Mouse (Mus musculus): ENCODE results near the gene Oip5. TPM values are rescaled to one million over a fixed set of nuclear protein-coding genes. Genes with fewer than 3 reads are reported as not detected.

The Oip5 gene
- polyA plus RNA-seq (2012; rRNA removed), result 3.2 and 5.0 TPM in 2 replicates

DNA sequence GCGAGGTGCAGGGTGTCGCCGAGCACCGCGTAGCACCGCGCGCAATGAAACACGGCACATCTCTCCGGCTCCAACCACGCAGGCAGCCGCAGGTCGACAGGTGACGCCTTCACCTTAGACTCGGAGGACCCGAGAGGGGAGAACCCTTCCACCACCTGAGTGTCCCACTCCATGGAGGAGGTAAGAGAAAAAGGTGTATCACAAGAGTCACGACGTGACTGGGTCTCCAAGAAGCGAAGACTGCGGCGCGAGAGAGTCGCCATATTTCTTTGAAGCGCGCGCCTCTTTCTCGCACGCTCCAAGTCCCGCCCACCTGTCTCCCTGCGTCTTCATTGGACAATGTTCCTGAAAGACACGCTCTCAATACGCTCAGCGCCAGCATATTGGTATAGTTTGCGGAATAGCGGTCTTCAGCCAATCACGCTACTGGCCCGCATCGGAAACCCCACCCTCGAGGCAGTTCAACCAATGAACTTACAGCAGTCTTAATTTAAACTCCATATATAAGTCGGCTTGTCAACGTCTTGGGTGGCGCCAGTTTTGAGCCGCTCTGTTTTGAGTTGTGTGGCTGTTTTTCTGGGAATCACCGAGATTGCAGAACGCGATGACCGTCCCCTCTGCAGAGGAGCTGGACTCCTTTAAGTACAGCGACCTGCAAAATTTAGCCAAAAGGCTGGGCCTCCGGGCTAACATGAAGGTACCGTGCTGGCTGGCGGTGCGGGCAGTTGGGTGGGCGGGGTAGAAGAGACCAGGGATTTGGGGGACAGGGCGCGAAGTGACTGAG lies at the start of gene Oip5, which contains the start of gene Nusap1:
Gene Oip5 (minus strand): TSS at position 271 of the 784 bp plus-strand sequence.
Gene Nusap1 (plus strand): TSS at position 100 of the 784 bp plus-strand sequence.

GRCm38 (mm10) chr2:119662220-119663182 lies 44.2 kb upstream of the Oip5 start, which contains the start of gene Ndufaf1:
Ndufaf1 (minus strand) TSS chr2:119662827.

Other genes with a start within 250 kb of the Oip5 start
- gene Ino80, start 140.8 kb downstream of the Oip5 start, polyA plus RNA-seq (2012; rRNA removed), result 12.1 and 12.6 TPM in 2 replicates
- gene Exd1, start 70.8 kb downstream of the Oip5 start, polyA plus RNA-seq (2012; rRNA removed), result 0.71 and 0.83 TPM in 2 replicates
- 60.2 and 65.8 TPM in 2 replicates for gene Chp1, start 70.8 kb downstream of the Oip5 start, polyA plus RNA-seq (2012; rRNA removed)
- gene Nusap1, start 171 bp downstream of the Oip5 start, polyA plus RNA-seq (2012; rRNA removed), result 6.5 and 7.7 TPM in 2 replicates
- 15.1 and 17.0 TPM in 2 replicates for gene Ndufaf1, start 44.4 kb upstream of the Oip5 start, polyA plus RNA-seq (2012; rRNA removed)
- gene Rtf1, start 56.6 kb upstream of the Oip5 start, polyA plus RNA-seq (2012; rRNA removed), result 38.0 and 41.7 TPM in 2 replicates
- gene Itpka, start 123.9 kb upstream of the Oip5 start, polyA plus RNA-seq (2012; rRNA removed), result 4.3 and 5.7 TPM in 2 replicates
- gene Ltk, start 142.0 kb upstream of the Oip5 start, polyA plus RNA-seq (2012; rRNA removed), result 5.9 and 6.2 TPM in 2 replicates
- gene Rpap1, start 169.1 kb upstream of the Oip5 start, polyA plus RNA-seq (2012; rRNA removed), result 11.8 and 12.9 TPM in 2 replicates
- gene Tyro3, start 179.3 kb upstream of the Oip5 start, polyA plus RNA-seq (2012; rRNA removed), result 45.0 and 48.4 TPM in 2 replicates